ENCODE assay signal across 17 mouse cellular contexts in the genomic region with DNA sequence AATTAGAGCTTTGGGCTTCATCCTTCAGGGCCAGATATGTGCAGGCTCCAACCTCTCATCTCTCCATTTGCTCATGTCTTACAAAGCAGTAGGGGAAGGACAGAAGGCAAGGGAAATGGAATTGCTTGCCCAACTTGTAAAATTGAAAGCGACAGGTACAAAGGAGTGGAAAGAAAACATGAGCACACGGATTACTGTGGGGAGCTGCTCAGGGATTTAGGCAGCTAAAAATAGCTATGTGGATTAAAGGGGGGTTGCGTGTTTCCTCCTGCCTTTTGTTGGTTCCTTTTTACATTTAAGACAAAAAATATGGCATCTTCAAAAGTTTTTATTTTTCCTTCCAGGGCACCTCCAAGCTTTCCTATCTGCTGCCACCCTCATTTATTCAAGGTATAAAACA.
"Had no signal": no experiment of that assay in that cellular context is flagged by ENCODE, and none has a peak within 500 bp of the region (broad histone marks: within the 10 kb centered on the region; RNA-seq: fewer than 3 reads in every experiment).

No protein-coding gene starts in this region.

- H3K27me3 ChIP-seq: midbrain, embryonic 12.5 days; neural tube, embryonic 13.5 days; neural tube, embryonic 15.5 days; stomach, embryonic 15.5 days had no signal

- H3K4me2 ChIP-seq: lung, embryonic 14.5 days; midbrain, embryonic 12.5 days; neural tube, embryonic 13.5 days; neural tube, embryonic 15.5 days; stomach, embryonic 15.5 days had no signal

- H3K9ac ChIP-seq: lung, embryonic 14.5 days; midbrain, embryonic 12.5 days; neural tube, embryonic 13.5 days; neural tube, embryonic 15.5 days; stomach, embryonic 15.5 days had no signal

- DNase-seq: lung, adult 18-20 months; lung, postnatal 10 days; lung, postnatal 4 days; midbrain, embryonic 14.5 days; right cerebral cortex, postnatal 14 days; thymus, adult 2 months; thymus, postnatal 25 days; thymus, postnatal 4 days had no signal

- H3K4me3 ChIP-seq: midbrain, embryonic 10.5 days; midbrain, embryonic 12.5 days; myocyte; neural tube, embryonic 13.5 days; neural tube, embryonic 15.5 days; stomach, embryonic 15.5 days had no signal

- H3K9me3 ChIP-seq: midbrain, embryonic 10.5 days; midbrain, embryonic 12.5 days; neural tube, embryonic 13.5 days; neural tube, embryonic 15.5 days; stomach, embryonic 15.5 days had no signal

- H3K36me3 ChIP-seq: midbrain, embryonic 10.5 days; midbrain, embryonic 12.5 days; neural tube, embryonic 13.5 days; neural tube, embryonic 15.5 days; stomach, embryonic 15.5 days had no signal

- ATAC-seq: midbrain, embryonic 16.5 days had no signal

- H3K27ac ChIP-seq: midbrain, embryonic 10.5 days; midbrain, embryonic 12.5 days; neural tube, embryonic 13.5 days; neural tube, embryonic 15.5 days; stomach, embryonic 15.5 days; stomach, postnatal 0 days had no signal

- H3K4me1 ChIP-seq: midbrain, embryonic 12.5 days; neural tube, embryonic 13.5 days; neural tube, embryonic 15.5 days; stomach, embryonic 15.5 days had no signal
